8 mouse cellular contexts compared by ENCODE assay signal in genomic region chr2:76070432-76071306, GRCm38 (mm10).
A peak's percentile ranks its signal among the peaks of the same experiment; 100 is the strongest.
DNase-seq lines count a peak whose midpoint lies in the region; ATAC-seq lines count a peak whose summit lies in the region.

No protein-coding gene starts in this region.

- no peaks in the 10 kb centered on the region for H3K36me3 ChIP-seq in intestine, embryonic 14.5 days (ENCODE audit: control insufficient read depth, insufficient read depth, low read length)

- H3K27me3 ChIP-seq in intestine, embryonic 14.5 days (replicated peaks; ENCODE audit: control insufficient read depth, insufficient read depth, low read length), result no peaks in the 10 kb centered on the region

- no peaks in the 10 kb centered on the region for H3K9me3 ChIP-seq in intestine, embryonic 14.5 days (ENCODE audit: control insufficient read depth, low read length)

- H3K4me1 ChIP-seq in intestine, embryonic 14.5 days (replicated peaks; ENCODE audit: control insufficient read depth, insufficient read depth, low read length), result peaks cover 29% of the 10 kb centered on the region

- 2% methylated on average over 19 of the region's 19 CpGs for WGBS in intestine, embryonic 14.5 days

- peak overlapping the region; percentile 27 for H3K4me3 ChIP-seq in intestine, embryonic 14.5 days (ENCODE audit: low read depth, low read length)

- H3K27ac ChIP-seq in intestine, embryonic 14.5 days (ENCODE audit: low read depth), result peak overlapping the region; percentile 73

- DNase-seq in right cerebral cortex, adult 18-20 months, result peak; percentile 49
- no peak for DNase-seq in right cerebral cortex, postnatal 36 days (ENCODE audit: low spot score in 2 of 2)
- peak; percentile 54 for DNase-seq in gastrocnemius, postnatal 25 days
- peak; percentile 88 for DNase-seq in intestine, embryonic 14.5 days (ENCODE audit: low spot score)
- DNase-seq in left cerebral cortex, postnatal 14 days (ENCODE audit: low spot score in 2 of 2), result peak; percentile 45 to 71
- peak; percentile 65 for DNase-seq in right cerebral cortex, postnatal 14 days

- peak; percentile 90 for ATAC-seq in common myeloid progenitor, adult 5-6 weeks (replicated peaks; ENCODE audit: low read depth, poor library complexity, severe bottlenecking)
- peak; percentile 95 for ATAC-seq in intestine, embryonic 14.5 days (replicated peaks; ENCODE audit: low FRiP score, low TSS enrichment, low read depth)
- peak; percentile 90 for ATAC-seq in megakaryocyte progenitor cell, adult 5-6 weeks (replicated peaks; ENCODE audit: poor library complexity)

- H3K4me2 ChIP-seq in intestine, embryonic 14.5 days (ENCODE audit: low read length), result peak overlapping the region; percentile 51

- intact Hi-C loops in left cerebral cortex, postnatal 14 days (cut with DNase I), result loop anchor here (2.0 to 5.0 kb wide), 2 partner anchors 86 to 463 kb away; no protein-coding TSS in a partner anchor

- H3K9ac ChIP-seq in intestine, embryonic 14.5 days (ENCODE audit: low read length), result peak overlapping the region; percentile 29

Comparison
In these comparisons a context has a peak if more than half of its experiments do, and no peak if none do; other contexts are left out.
1. DNase-seq: peak in right cerebral cortex, adult 18-20 months (single experiment), gastrocnemius, postnatal 25 days (single experiment), intestine, embryonic 14.5 days (single experiment), left cerebral cortex, postnatal 14 days (2 of 2) and right cerebral cortex, postnatal 14 days (single experiment); none in right cerebral cortex, postnatal 36 days (0 of 2).
2. Peak in every context shown above with its lines, with median percentiles within 50 percentile points of each other: ATAC-seq.